Mouse (Mus musculus): Measurements from ENCODE around the gene Tmem145. TPM values are rescaled to one million over a fixed set of nuclear protein-coding genes. Genes with fewer than 3 reads are reported as not detected.

Gene Tmem145
- polyA plus RNA-seq, 1 experiment from 2014 or later = 98.1 TPM

DNA sequence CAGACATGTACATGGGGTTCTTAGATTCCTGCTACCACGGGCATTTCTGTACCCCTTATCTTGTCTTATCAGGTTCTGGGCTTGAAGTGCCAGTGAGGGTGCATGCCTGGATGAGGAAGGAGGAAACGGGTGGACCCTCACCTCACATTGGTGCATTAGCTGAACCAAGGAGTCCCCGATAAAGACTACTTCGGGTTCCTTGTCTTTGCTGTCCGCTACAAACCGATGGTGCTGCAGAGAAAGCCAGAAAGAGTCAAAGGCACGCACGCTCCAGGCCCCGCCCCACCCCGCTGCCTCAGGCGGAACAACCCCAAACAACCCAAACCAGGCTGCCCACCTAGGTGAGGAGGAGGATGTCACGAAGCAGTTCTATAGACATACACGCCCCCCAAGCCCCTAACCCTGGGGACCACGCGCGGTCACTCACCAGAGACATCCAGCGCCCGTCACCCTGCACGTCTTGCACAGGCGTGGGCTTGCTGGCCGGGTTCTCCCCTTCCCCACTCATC is 8.9 kb upstream of the Tmem145 start:
- peaks cover 42% of the 10 kb centered on the region for H3K36me3 ChIP-seq
- WGBS = 2% methylated on average over 21 of the region's 21 CpGs
- H3K9me3 ChIP-seq (replicated peaks) = no peaks in the 10 kb centered on the region
- H3K9ac ChIP-seq (replicated peaks) = peak overlapping the region; percentile 84
- H3K4me1 ChIP-seq = peaks cover 39% of the 10 kb centered on the region
- peak overlapping the region; percentile 79 for H3K4me3 ChIP-seq (replicated peaks)
- peak; percentile 48 for ATAC-seq (ENCODE audit: low FRiP score)
- H3K4me2 ChIP-seq = peak overlapping the region; percentile 66
- no peaks in the 10 kb centered on the region for H3K27me3 ChIP-seq (replicated peaks)
- peak overlapping the region; percentile 98 for H3K27ac ChIP-seq (replicated peaks)

DNA sequence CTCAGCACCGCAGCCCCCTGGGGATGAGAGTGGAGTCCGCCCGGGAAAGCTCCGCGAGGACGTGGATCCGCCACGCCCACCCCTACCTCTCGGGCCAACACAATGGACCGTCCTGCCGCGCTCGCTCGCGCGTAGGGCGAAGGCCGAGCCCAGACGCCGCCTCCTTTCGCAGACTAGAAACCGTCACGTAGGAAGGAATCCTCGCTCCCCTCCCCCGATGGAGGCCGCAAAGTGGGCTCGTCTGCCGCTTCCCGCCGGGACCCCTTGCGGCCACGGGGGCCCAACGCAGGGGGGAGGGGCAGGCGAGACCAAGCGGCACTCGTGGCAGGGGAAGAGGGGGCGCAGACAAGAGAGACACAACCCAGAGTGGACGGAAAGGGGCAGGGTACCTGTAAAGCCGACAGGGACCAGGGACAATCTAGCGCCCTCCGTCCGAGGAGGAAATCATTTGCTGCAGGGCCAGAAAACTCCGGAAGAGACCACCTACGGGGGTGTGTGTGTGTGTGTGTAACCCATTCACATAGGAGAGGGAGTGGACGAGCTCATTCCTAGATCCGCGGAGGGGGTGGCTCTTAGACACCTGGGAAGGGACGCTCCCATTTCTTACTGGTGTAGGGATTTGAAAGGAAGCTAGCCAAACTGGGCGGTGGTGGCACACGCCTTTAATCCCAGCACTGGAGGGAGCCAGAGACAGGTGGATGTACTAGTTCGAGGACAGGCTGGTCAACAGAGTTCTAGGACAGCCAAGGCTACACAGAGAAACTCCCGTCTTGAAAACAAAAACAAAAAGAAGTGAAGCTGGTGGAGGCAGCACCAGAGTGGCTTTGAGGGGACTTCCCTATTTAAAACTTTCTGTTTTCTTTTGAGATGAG is 8.2 kb upstream of the Tmem145 start, which contains the start of gene Pafah1b3:
Gene Pafah1b3, minus strand, starts transcription at position 533 of the 872 bp plus-strand sequence.
- ATAC-seq (ENCODE audit: low FRiP score) = peak; percentile 93
- H3K4me1 ChIP-seq = peaks cover 39% of the 10 kb centered on the region
- no peaks in the 10 kb centered on the region for H3K27me3 ChIP-seq (replicated peaks)
- peak within 1 kb of the TSS; percentile 84 for H3K9ac ChIP-seq (replicated peaks)
- H3K4me3 ChIP-seq (replicated peaks) = peak within 1 kb of the TSS; percentile 79
- H3K4me2 ChIP-seq = peak within 1 kb of the TSS; percentile 66
- peak within 1 kb of the TSS; percentile 98 for H3K27ac ChIP-seq (replicated peaks)
- under 1% methylated on average over 50 of the region's 52 CpGs for WGBS
- H3K36me3 ChIP-seq = peaks cover 35% of the 10 kb centered on the region
- H3K9me3 ChIP-seq (replicated peaks) = no peaks in the 10 kb centered on the region

DNA sequence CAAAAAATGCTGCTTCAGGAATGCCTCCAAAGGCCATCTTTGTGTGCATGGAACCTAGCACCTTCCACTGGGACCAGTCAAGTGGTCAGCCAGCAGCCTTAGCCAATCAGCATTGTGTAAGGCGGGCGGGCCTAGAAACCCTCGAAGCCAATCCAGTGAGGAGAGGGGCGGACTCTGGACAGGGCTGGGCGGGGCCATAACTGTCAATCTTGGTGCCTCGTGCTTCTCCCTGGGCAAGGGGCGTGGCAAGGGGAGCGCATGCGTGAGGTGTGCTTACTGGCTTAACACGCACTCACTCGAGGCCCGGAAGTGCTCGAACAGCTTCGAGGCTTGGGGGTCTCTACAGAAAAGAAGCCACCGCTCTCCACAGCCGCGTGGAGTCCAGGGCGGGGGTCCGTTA is 4.8 kb upstream of the Tmem145 start, which contains the start of gene Prr19:
Gene Prr19, plus strand, starts transcription at position 349 of the 400 bp plus-strand sequence.
- Histone ChIP-seq H3K4me3 (replicated peaks) (no peak within 1 kb of the TSS), H3K4me1 (peaks cover 29% of the 10 kb centered on the region), H3K27me3 (replicated peaks) (no peaks in the 10 kb centered on the region), H3K4me2 (peak within 1 kb of the TSS; percentile 30; the same call in 1 of the 2 replicates), H3K9ac (replicated peaks) (no peak within 1 kb of the TSS), H3K27ac (replicated peaks) (no peak within 1 kb of the TSS), H3K9me3 (replicated peaks) (no peaks in the 10 kb centered on the region), H3K36me3 (0 out of 2 replicates have a peak, but pooled peaks cover 2% of the 10 kb centered on the region)
- ATAC-seq (ENCODE audit: low FRiP score) = no peak
- 64% methylated on average over 19 of the region's 19 CpGs for WGBS

DNA sequence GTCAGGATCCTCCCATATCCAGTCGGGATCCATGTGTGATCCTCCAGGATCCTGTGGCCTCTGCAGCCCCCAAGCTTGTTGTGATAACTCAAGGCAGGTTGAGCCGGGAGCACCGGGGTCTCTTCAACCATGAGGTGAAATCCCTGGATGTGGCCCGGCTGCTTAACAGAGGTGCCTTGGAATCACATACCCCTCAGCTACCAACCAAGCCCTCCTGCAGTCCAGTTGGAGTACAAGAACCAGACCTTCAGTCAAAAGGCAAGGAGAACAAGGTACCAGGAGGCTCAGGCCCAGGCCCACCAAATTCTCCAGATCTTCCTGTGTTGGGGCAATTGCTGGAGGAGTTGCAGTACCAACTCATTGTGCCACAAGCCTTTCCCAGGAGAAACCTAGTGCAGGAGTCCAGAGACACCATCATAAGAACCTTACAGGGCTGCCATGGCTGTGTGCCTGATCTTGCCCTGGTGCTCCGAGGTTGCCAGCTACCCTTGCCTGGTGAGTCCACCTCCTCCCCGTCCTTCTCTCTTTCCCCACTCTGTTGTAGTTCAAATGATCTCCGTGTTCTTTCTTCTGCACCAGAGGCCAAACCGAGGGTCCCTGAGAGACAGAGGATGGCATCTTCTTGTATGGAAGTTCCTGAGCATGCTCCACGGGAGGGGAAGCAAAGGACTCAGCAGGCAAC is 2.8 kb upstream of the Tmem145 start:
- no peak overlapping the region for H3K9ac ChIP-seq (replicated peaks)
- no peak overlapping the region for H3K27ac ChIP-seq (replicated peaks)
- H3K27me3 ChIP-seq (replicated peaks) = 0 out of 2 replicates have a peak, but pooled peaks cover 8% of the 10 kb centered on the region
- H3K4me1 ChIP-seq = peaks cover 33% of the 10 kb centered on the region
- 74% methylated on average over 9 of the region's 9 CpGs for WGBS
- H3K4me2 ChIP-seq = no peak overlapping the region
- H3K36me3 ChIP-seq = no peaks in the 10 kb centered on the region
- ATAC-seq (ENCODE audit: low FRiP score) = no peak
- no peak overlapping the region for H3K4me3 ChIP-seq (replicated peaks)
- H3K9me3 ChIP-seq (replicated peaks) = no peaks in the 10 kb centered on the region

DNA sequence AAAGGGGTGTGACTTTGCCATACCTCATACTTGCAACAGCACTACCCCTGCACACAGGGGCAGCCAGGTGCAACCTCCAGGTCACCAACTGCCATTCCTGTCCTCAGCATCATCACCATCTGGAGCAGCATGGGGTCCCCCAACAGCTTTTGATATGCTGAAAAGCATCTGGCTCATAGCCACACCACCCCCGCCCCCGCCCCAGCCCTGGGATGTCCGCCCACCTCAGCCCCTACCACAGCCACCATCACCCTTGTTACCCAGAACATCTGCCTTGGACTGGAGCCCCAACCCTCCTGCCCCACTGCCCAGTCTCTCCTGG is 2.3 kb upstream of the Tmem145 start:
- Histone ChIP-seq H3K4me3 (replicated peaks) (no peak overlapping the region), H3K27ac (replicated peaks) (no peak overlapping the region)
- ATAC-seq (ENCODE audit: low FRiP score) = no peak

DNA sequence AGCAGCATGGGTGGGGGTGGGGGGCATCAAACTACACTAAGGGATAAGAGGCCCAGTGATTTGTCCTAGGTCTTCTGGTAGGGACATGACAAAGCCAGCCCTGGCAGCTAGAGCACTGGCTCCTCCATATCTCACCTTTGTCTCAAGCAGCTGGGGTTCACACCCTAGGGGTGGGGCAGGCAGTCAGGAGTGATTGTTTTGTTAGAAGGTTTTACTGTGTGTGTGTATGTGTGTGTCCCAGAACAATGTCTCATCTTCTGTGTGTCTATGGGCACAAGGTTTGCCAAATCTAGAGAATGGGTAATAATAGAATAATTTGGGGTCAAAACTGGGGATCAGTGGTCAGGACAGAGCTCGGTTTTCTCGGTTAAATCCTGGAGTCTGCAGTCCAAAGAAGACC is 425 bp upstream of the Tmem145 start:
- WGBS = 0% methylated on average over 2 of the region's 2 CpGs
- Histone ChIP-seq H3K9me3 (replicated peaks) (no peaks in the 10 kb centered on the region), H3K27ac (replicated peaks) (peak overlapping the region; percentile 90), H3K4me2 (peak overlapping the region; percentile 89), H3K4me1 (peaks cover 26% of the 10 kb centered on the region), H3K4me3 (replicated peaks) (peak overlapping the region; percentile 86), H3K9ac (replicated peaks) (peak overlapping the region; percentile 93), H3K27me3 (replicated peaks) (0 out of 2 replicates have a peak, but pooled peaks cover 13% of the 10 kb centered on the region), H3K36me3 (0 out of 2 replicates have a peak, but pooled peaks cover 11% of the 10 kb centered on the region)
- peak; percentile 10; the same call in 1 of the 2 replicates for ATAC-seq (ENCODE audit: low FRiP score)

More for the DNA sequence above, 2.3 kb upstream of the Tmem145 start:
- H3K9me3 ChIP-seq (replicated peaks) = no peaks in the 10 kb centered on the region
- H3K4me1 ChIP-seq = peaks cover 28% of the 10 kb centered on the region
- 0 out of 2 replicates have a peak, but pooled peaks cover 10% of the 10 kb centered on the region for H3K27me3 ChIP-seq (replicated peaks)
- H3K36me3 ChIP-seq = 0 out of 2 replicates have a peak, but pooled peaks cover 1% of the 10 kb centered on the region
- H3K9ac ChIP-seq (replicated peaks) = no peak overlapping the region
- WGBS = 80% methylated on average over 3 of the region's 3 CpGs
- no peak overlapping the region for H3K4me2 ChIP-seq

DNA sequence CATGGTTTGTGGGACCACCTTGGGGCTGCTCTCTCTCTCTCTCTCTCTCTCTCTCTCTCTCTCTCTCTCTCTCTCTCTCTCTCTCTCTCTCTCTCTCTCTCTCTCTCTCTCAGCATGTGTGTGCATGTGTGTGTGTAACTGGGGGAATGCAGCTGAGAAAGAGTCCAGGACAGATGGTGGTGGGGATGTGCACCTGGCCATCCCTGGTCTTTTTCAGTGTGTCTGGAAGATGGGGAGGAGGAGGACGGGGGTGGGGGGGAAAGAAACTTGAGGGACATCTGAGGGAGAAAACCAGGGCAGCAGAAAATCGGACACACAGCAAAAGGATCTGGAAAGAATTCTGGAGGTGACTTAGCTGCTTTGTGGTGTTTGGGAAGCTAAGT is 699 bp downstream of the Tmem145 start:
- Histone ChIP-seq H3K27ac (replicated peaks) (peak overlapping the region; percentile 90), H3K4me3 (replicated peaks) (peak overlapping the region; percentile 86), H3K4me1 (peaks cover 23% of the 10 kb centered on the region), H3K9ac (replicated peaks) (peak overlapping the region; percentile 93), H3K36me3 (peaks cover 14% of the 10 kb centered on the region; the same call in 1 of the 2 replicates), H3K9me3 (replicated peaks) (no peaks in the 10 kb centered on the region), H3K4me2 (peak overlapping the region; percentile 89), H3K27me3 (replicated peaks) (peaks cover 22% of the 10 kb centered on the region)
- ATAC-seq (ENCODE audit: low FRiP score) = peak; percentile 18
- 48% methylated on average over 2 of the region's 2 CpGs for WGBS

DNA sequence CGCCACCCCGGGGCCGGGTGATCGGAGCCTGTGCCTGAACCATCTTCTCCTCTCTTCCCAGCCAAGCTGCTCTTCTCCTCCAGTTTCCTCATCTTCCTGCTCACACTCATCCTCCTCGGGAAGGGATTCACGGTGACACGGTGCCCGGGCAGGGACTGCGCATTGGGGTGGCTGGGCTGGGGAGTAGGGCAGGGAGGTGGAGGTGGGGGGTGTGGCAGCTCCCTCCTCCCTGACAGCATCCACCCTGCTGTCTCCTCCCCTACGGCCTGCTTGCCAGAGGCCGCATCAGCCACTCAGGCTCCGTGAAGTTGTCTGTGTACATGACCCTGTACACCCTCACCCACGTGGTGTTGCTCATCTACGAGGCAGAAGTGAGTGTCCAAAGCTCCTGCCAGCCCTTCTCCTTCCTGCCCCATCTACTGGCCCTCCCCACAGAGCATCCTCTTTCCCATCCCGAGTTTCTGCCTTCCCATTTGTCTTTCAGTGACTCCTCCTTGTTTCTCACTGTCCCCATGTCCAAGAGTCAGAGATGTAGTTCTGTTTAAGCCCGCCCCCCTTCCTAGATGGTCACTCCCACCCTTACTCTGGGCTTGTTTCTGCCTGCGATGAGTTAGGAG is 2.9 kb downstream of the Tmem145 start:
- H3K4me3 ChIP-seq (replicated peaks) = no peak overlapping the region
- H3K9ac ChIP-seq (replicated peaks) = no peak overlapping the region
- 68% methylated on average over 17 of the region's 17 CpGs for WGBS
- peaks cover 21% of the 10 kb centered on the region; the same call in 1 of the 2 replicates for H3K36me3 ChIP-seq
- H3K9me3 ChIP-seq (replicated peaks) = no peaks in the 10 kb centered on the region
- no peak for ATAC-seq (ENCODE audit: low FRiP score)
- peaks cover 23% of the 10 kb centered on the region for H3K4me1 ChIP-seq
- peaks cover 44% of the 10 kb centered on the region for H3K27me3 ChIP-seq (replicated peaks)
- H3K27ac ChIP-seq (replicated peaks) = no peak overlapping the region
- H3K4me2 ChIP-seq = no peak overlapping the region

DNA sequence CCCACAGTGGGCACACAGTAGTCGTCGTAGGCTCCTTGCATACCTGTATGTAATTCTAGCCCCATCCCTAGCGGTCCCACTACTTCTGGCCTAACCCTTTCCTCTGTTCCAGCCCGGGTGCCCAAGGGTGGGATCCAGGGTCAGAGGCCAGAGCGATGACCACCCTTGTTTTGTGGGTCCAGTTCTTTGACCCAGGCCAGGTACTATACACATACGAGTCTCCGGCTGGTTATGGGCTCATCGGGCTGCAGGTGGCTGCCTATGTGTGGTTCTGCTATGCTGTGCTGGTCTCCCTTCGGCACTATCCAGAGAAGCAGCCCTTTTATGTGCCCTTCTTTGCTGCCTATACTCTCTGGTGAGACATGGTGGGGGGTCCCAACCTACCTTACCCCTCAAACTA is 3.5 kb downstream of the Tmem145 start:
- 90% methylated on average over 9 of the region's 9 CpGs for WGBS
- H3K4me3 ChIP-seq (replicated peaks) = no peak overlapping the region
- H3K27me3 ChIP-seq (replicated peaks) = peaks cover 50% of the 10 kb centered on the region
- no peak overlapping the region for H3K9ac ChIP-seq (replicated peaks)
- no peaks in the 10 kb centered on the region for H3K9me3 ChIP-seq (replicated peaks)
- no peak for ATAC-seq (ENCODE audit: low FRiP score)
- H3K36me3 ChIP-seq = peaks cover 21% of the 10 kb centered on the region; the same call in 1 of the 2 replicates
- no peak overlapping the region for H3K27ac ChIP-seq (replicated peaks)
- H3K4me2 ChIP-seq = no peak overlapping the region
- H3K4me1 ChIP-seq = peaks cover 23% of the 10 kb centered on the region

DNA sequence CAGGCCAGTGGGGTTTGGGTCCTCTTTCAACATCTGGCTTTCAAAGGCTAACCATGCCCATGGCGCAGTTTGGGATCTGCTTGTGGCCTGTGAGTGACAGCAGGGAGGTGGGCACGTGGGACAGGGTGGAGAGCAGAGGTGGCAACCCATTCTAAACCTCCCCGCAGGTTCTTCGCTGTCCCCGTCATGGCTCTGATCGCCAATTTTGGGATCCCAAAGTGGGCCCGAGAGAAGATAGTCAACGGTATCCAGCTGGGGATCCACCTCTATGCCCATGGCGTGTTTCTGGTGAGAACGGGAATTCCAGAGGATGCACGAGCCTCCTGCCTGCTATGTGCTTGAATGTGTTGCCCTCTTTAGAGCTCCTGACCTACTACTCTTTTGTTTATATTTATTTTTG is 5.3 kb downstream of the Tmem145 start:
- H3K36me3 ChIP-seq = peaks cover 21% of the 10 kb centered on the region; the same call in 1 of the 2 replicates
- H3K27me3 ChIP-seq (replicated peaks) = peaks cover 53% of the 10 kb centered on the region
- WGBS = 80% methylated on average over 11 of the region's 11 CpGs
- peaks cover 30% of the 10 kb centered on the region for H3K4me1 ChIP-seq
- H3K9ac ChIP-seq (replicated peaks) = no peak overlapping the region
- H3K9me3 ChIP-seq (replicated peaks) = no peaks in the 10 kb centered on the region
- no peak for ATAC-seq (ENCODE audit: low FRiP score)
- H3K4me3 ChIP-seq (replicated peaks) = no peak overlapping the region
- no peak overlapping the region for H3K4me2 ChIP-seq
- H3K27ac ChIP-seq (replicated peaks) = no peak overlapping the region

DNA sequence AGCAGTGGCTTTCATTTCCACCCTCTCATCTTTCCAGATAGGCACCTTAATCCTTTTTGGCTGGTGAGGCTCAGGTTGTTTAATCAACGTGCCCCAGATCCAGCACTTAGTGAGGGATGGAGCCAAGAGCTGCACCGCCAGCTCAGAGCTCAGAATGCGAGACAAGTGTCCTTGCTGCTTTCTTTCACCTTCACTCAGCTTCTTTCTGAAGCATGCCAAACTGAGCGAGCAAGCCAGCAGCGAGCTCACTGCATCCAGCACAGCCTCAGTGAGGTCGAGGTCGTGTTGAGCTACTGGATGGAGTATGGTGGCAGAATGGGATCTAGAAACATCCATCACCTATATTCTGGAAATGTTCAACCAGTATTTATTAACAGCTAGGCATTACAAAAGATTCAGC is 7.4 kb downstream of the Tmem145 start:
- Histone ChIP-seq H3K27me3 (replicated peaks) (peaks cover 43% of the 10 kb centered on the region), H3K27ac (replicated peaks) (no peak overlapping the region), H3K4me2 (no peak overlapping the region), H3K9me3 (replicated peaks) (no peaks in the 10 kb centered on the region), H3K4me1 (peaks cover 29% of the 10 kb centered on the region), H3K4me3 (replicated peaks) (no peak overlapping the region), H3K36me3 (peaks cover 21% of the 10 kb centered on the region; the same call in 1 of the 2 replicates), H3K9ac (replicated peaks) (no peak overlapping the region)
- WGBS = 63% methylated on average over 7 of the region's 7 CpGs
- no peak for ATAC-seq (ENCODE audit: low FRiP score)
